Mouse (Mus musculus) inflammation-experienced regulatory T-cells (primary cell): Measurements from ENCODE around the gene Lama1. TPM values are rescaled to one million over a fixed set of nuclear protein-coding genes. Genes with fewer than 3 reads are reported as not detected.

Experiments
- polyA plus RNA-seq, 2 experiments: library from polyadenylated mRNA; unstranded; fragments of 100-300 nt; shearing (Covaris generic); gene quantifications; one replicate each; pipeline ENCODE4 v1.2.1; 2017

The Lama1 gene
- polyA plus RNA-seq, result under 1 TPM; 0.05 to 0.27 TPM

DNA sequence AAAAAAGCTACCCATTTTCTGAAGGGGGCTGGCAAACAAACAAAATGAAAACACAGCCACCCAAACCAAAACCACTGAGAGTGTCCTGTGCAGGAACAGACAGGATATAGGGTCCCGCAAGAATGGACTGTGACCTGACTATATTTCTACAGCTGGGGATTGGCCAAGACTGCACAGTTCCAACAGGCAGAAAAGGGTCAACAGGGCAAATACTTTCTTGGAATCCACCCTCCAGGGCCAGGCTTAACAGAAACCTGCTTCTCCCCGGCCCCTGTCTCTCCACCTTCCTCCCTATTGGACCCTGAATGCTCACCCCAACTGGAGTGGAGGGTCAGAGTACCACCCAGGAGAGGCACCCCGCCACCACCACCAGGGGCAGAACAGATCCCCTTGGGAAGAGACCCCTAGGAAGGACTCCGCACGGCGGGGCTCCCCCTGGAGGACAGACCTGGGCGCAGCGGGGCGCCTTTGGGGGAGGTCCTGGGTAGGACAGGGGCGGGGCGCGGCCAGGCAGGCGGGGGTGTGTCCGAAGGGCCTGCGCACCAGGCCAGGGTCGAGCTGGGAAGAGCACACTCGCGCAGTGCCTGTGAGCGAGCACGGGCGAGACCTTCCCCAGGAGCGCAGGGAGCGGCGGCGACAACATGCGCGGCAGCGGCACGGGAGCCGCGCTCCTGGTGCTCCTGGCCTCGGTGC is at the start of gene Lama1:
Lama1 (plus strand) TSS at position 566 of the 693 bp plus-strand sequence.

Other genes starting within 250 kb of the Lama1 start
- gene Lrrc30, start 64.5 kb upstream of the Lama1 start, polyA plus RNA-seq, result not detected